Mouse (Mus musculus): ENCODE measurements around the gene Slc29a3. TPM values are rescaled to one million over a fixed set of nuclear protein-coding genes. Genes with fewer than 3 reads are reported as not detected.

Slc29a3 gene
- polyA plus RNA-seq, 1 experiment = 4.7 TPM

GRCm38 (mm10) chr10:60689396-60689795 is 63.2 kb downstream of the Slc29a3 start:
- no peaks in the 10 kb centered on the region for H3K36me3 ChIP-seq (ENCODE audit: control insufficient read depth, insufficient read depth)
- peaks cover 71% of the 10 kb centered on the region for H3K27me3 ChIP-seq (ENCODE audit: control insufficient read depth, insufficient read depth, insufficient read length)
- no peak for TF ChIP-seq SRF (IDR thresholded peaks at IDR 0.05; ENCODE audit: control insufficient read depth, insufficient read length, low read depth)
- TF ChIP-seq TCF3 (IDR thresholded peaks at IDR 0.05; ENCODE audit: insufficient read length, low read depth) = no peak
- TF ChIP-seq TCF12 (IDR thresholded peaks at IDR 0.05; ENCODE audit: insufficient read depth, poor library complexity, severe bottlenecking) = no peak
- no peak for TF ChIP-seq MAX (IDR thresholded peaks at IDR 0.05; ENCODE audit: low read depth)
- no peak for TF ChIP-seq REST (IDR thresholded peaks at IDR 0.05; ENCODE audit: insufficient read depth, insufficient read length)
- TF ChIP-seq USF1 (IDR thresholded peaks at IDR 0.05; ENCODE audit: low read depth) = no peak
- TF ChIP-seq E2F4 (IDR thresholded peaks at IDR 0.05; ENCODE audit: insufficient read depth) = no peak
- TF ChIP-seq MYOG (IDR thresholded peaks at IDR 0.05; ENCODE audit: control insufficient read depth in 1 of 3, insufficient read depth in 1 of 3, insufficient read length in 2 of 3, low read depth in 2 of 3) = no peak
- TF ChIP-seq MYOD1 (IDR thresholded peaks at IDR 0.05; ENCODE audit: control insufficient read depth in 1 of 3, insufficient read length in 2 of 3, low read depth in 2 of 3) = no peak
- no peak for TF ChIP-seq POLR2AphosphoS2 (IDR thresholded peaks at IDR 0.05; ENCODE audit: insufficient read length, low read depth)
- TF ChIP-seq POLR2A (IDR thresholded peaks at IDR 0.05; ENCODE audit: insufficient read length, low read depth) = no peak
- TF ChIP-seq CEBPB (IDR thresholded peaks at IDR 0.05; ENCODE audit: insufficient read depth, poor library complexity, severe bottlenecking) = no peak
- no peaks in the 10 kb centered on the region for H3K79me2 ChIP-seq (ENCODE audit: control insufficient read depth, insufficient read depth)
- no peak overlapping the region for H3ac ChIP-seq (ENCODE audit: control insufficient read depth, insufficient read length)
- no peak overlapping the region for H3K4me2 ChIP-seq (ENCODE audit: low read depth)
- H3K4me3 ChIP-seq = no peak overlapping the region

DNA sequence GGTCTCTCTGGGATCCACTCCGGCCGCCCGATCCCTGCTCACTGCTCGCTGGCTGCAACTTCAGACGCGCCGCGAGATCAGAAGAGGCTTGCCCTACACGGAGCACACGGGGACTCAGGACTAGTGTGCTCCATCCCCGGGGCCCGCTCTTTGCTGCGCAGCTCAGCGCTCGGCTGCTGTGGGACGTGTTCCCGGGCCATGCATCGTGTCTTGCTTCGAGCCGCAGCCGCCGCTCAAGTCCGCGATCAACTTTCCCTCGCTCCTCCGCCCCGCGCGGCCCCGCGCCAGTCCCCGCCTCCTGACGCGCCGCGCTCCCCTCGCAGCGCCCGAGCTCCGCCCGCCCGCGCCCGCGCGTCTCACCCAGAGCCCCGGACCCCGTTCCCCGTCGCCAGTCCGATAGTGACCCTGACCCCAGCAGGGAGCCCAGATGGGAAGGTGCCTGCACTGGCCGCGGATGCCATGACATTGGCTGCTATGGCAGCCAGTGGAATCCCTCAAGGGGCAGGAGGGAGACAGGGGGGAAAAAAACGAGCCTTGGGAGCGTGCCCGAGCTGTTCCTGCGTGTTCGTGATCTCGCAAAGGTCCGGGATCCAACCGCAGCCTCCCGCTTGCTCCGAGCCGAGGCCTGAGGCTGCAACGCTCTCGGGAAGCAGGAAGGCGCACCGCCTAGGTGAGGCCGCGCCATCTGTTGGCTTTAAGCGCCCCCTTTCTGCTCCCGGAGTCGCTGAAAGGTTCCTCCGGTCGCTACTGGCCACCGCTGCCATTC is 65.4 kb downstream of the Slc29a3 start:
- Histone ChIP-seq H3K27me3 (ENCODE audit: control insufficient read depth, insufficient read depth, insufficient read length) (peaks cover 75% of the 10 kb centered on the region), H3ac (ENCODE audit: control insufficient read depth, insufficient read length) (no peak overlapping the region), H3K79me2 (ENCODE audit: control insufficient read depth, insufficient read depth) (no peaks in the 10 kb centered on the region), H3K36me3 (ENCODE audit: control insufficient read depth, insufficient read depth) (no peaks in the 10 kb centered on the region), H3K4me2 (ENCODE audit: low read depth) (no peak overlapping the region), H3K4me3 (no peak overlapping the region)
- no peak for TF ChIP-seq USF1 (IDR thresholded peaks at IDR 0.05; ENCODE audit: low read depth)
- TF ChIP-seq CEBPB (IDR thresholded peaks at IDR 0.05; ENCODE audit: insufficient read depth, poor library complexity, severe bottlenecking) = no peak
- TF ChIP-seq REST (IDR thresholded peaks at IDR 0.05; ENCODE audit: insufficient read depth, insufficient read length) = no peak
- TF ChIP-seq MYOD1 (IDR thresholded peaks at IDR 0.05; ENCODE audit: control insufficient read depth in 1 of 3, insufficient read length in 2 of 3, low read depth in 2 of 3) = no peak
- no peak for TF ChIP-seq E2F4 (IDR thresholded peaks at IDR 0.05; ENCODE audit: insufficient read depth)
- TF ChIP-seq MAX (IDR thresholded peaks at IDR 0.05; ENCODE audit: low read depth) = no peak
- TF ChIP-seq TCF12 (IDR thresholded peaks at IDR 0.05; ENCODE audit: insufficient read depth, poor library complexity, severe bottlenecking) = no peak
- no peak for TF ChIP-seq POLR2AphosphoS2 (IDR thresholded peaks at IDR 0.05; ENCODE audit: insufficient read length, low read depth)
- TF ChIP-seq SRF (IDR thresholded peaks at IDR 0.05; ENCODE audit: control insufficient read depth, insufficient read length, low read depth) = no peak
- no peak for TF ChIP-seq POLR2A (IDR thresholded peaks at IDR 0.05; ENCODE audit: insufficient read length, low read depth)
- TF ChIP-seq MYOG (IDR thresholded peaks at IDR 0.05; ENCODE audit: control insufficient read depth in 1 of 3, insufficient read depth in 1 of 3, insufficient read length in 2 of 3, low read depth in 2 of 3) = no peak
- TF ChIP-seq TCF3 (IDR thresholded peaks at IDR 0.05; ENCODE audit: insufficient read length, low read depth) = no peak

- peaks cover 75% of the 10 kb centered on the region for H3K27me3 ChIP-seq (ENCODE audit: control insufficient read depth, insufficient read depth, insufficient read length)
- no peaks in the 10 kb centered on the region for H3K36me3 ChIP-seq (ENCODE audit: control insufficient read depth, insufficient read depth)
- no peak overlapping the region for H3K4me3 ChIP-seq
Observed at GRCm38 (mm10) chr10:60686641-60686975, 66.0 kb downstream of the Slc29a3 start.

GRCm38 (mm10) chr10:60685764-60686640 is 66.6 kb downstream of the Slc29a3 start:
- no peaks in the 10 kb centered on the region for H3K36me3 ChIP-seq (ENCODE audit: control insufficient read depth, insufficient read depth)
- no peak overlapping the region for H3ac ChIP-seq (ENCODE audit: control insufficient read depth, insufficient read length)
- no peak overlapping the region for H3K4me3 ChIP-seq
- TF ChIP-seq USF1 (IDR thresholded peaks at IDR 0.05; ENCODE audit: low read depth) (no peak), POLR2A (IDR thresholded peaks at IDR 0.05; ENCODE audit: insufficient read length, low read depth) (no peak), MYOD1 (IDR thresholded peaks at IDR 0.05; ENCODE audit: control insufficient read depth in 1 of 3, insufficient read length in 2 of 3, low read depth in 2 of 3) (no peak), TCF3 (IDR thresholded peaks at IDR 0.05; ENCODE audit: insufficient read length, low read depth) (no peak), MAX (IDR thresholded peaks at IDR 0.05; ENCODE audit: low read depth) (no peak), E2F4 (IDR thresholded peaks at IDR 0.05; ENCODE audit: insufficient read depth) (no peak), MYOG (IDR thresholded peaks at IDR 0.05; ENCODE audit: control insufficient read depth in 1 of 3, insufficient read depth in 1 of 3, insufficient read length in 2 of 3, low read depth in 2 of 3) (no peak), REST (IDR thresholded peaks at IDR 0.05; ENCODE audit: insufficient read depth, insufficient read length) (no peak), TCF12 (IDR thresholded peaks at IDR 0.05; ENCODE audit: insufficient read depth, poor library complexity, severe bottlenecking) (no peak), POLR2AphosphoS2 (IDR thresholded peaks at IDR 0.05; ENCODE audit: insufficient read length, low read depth) (no peak), CEBPB (IDR thresholded peaks at IDR 0.05; ENCODE audit: insufficient read depth, poor library complexity, severe bottlenecking) (no peak), SRF (IDR thresholded peaks at IDR 0.05; ENCODE audit: control insufficient read depth, insufficient read length, low read depth) (no peak)
- H3K27me3 ChIP-seq (ENCODE audit: control insufficient read depth, insufficient read depth, insufficient read length) = peaks cover 78% of the 10 kb centered on the region
- no peaks in the 10 kb centered on the region for H3K79me2 ChIP-seq (ENCODE audit: control insufficient read depth, insufficient read depth)
- H3K4me2 ChIP-seq (ENCODE audit: low read depth) = no peak overlapping the region

More at GRCm38 (mm10) chr10:60686641-60686975, 66.0 kb downstream of the Slc29a3 start:
- Histone ChIP-seq H3K79me2 (ENCODE audit: control insufficient read depth, insufficient read depth) (no peaks in the 10 kb centered on the region), H3K4me2 (ENCODE audit: low read depth) (no peak overlapping the region), H3ac (ENCODE audit: control insufficient read depth, insufficient read length) (no peak overlapping the region)
- TF ChIP-seq MYOD1 (IDR thresholded peaks at IDR 0.05; ENCODE audit: control insufficient read depth in 1 of 3, insufficient read length in 2 of 3, low read depth in 2 of 3) = no peak
- TF ChIP-seq TCF3 (IDR thresholded peaks at IDR 0.05; ENCODE audit: insufficient read length, low read depth) = no peak
- TF ChIP-seq MAX (IDR thresholded peaks at IDR 0.05; ENCODE audit: low read depth) = no peak
- TF ChIP-seq CEBPB (IDR thresholded peaks at IDR 0.05; ENCODE audit: insufficient read depth, poor library complexity, severe bottlenecking) = no peak
- no peak for TF ChIP-seq SRF (IDR thresholded peaks at IDR 0.05; ENCODE audit: control insufficient read depth, insufficient read length, low read depth)
- no peak for TF ChIP-seq E2F4 (IDR thresholded peaks at IDR 0.05; ENCODE audit: insufficient read depth)
- no peak for TF ChIP-seq POLR2A (IDR thresholded peaks at IDR 0.05; ENCODE audit: insufficient read length, low read depth)
- TF ChIP-seq POLR2AphosphoS2 (IDR thresholded peaks at IDR 0.05; ENCODE audit: insufficient read length, low read depth) = no peak
- no peak for TF ChIP-seq TCF12 (IDR thresholded peaks at IDR 0.05; ENCODE audit: insufficient read depth, poor library complexity, severe bottlenecking)

Data from myocyte (in vitro differentiated cells).